Mouse (Mus musculus): Measurements from ENCODE around the gene Ccdc27.

GRCm38 (mm10) chr4:154085856-154086255 is 43.4 kb upstream of the Ccdc27 start:
- TF ChIP-seq POLR2A (IDR thresholded peaks at IDR 0.05; ENCODE audit: borderline replicate concordance, extremely low read depth, insufficient read depth, insufficient read length, poor library complexity, severe bottlenecking) (no peak), CTCF (IDR thresholded peaks at IDR 0.05; ENCODE audit: borderline replicate concordance, extremely low read depth, insufficient read depth, insufficient read length) (no peak)
